Mouse (Mus musculus) embryo, embryonic 11 days (tissue): ENCODE measurements around the gene Prkn.

Source experiments
- DNase-seq: peaks from one replicate; pipeline ENCODE4 v3.0.0-alpha.2; 2015

Gene Prkn

DNA sequence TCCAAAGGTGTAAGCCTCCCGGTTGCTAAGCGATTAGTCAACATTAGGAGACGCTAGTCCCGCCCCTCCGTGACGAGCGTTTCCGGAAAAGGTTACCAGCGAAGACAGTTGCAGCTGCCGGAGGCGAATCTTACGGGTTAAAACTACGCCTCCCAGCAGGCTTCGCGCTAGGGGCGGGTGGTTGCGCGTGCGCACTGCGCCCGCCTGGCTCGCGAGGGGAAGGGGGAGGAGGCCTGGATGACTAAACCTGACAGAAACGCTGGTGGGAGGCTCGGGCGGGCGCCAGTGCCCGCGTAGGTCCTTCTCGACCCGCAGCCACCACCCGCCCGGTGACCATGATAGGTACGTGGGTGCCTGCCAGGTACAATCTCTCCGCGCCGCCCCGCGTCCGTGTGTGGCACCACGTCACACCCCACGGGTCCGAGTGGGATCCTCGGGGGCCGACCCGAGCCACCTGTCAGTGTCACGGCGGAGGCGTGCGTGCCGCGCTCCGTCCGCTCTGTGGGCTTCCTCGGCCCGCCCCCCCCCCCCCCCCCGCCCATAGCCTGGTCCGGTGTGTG is at the start of gene Prkn, which contains the start of gene Pacrg:
Prkn (plus strand) TSS at position 237 of the 560 bp plus-strand sequence.
Pacrg (minus strand) TSS at position 164 of the 560 bp plus-strand sequence.
- peak; percentile 99 for DNase-seq

DNA sequence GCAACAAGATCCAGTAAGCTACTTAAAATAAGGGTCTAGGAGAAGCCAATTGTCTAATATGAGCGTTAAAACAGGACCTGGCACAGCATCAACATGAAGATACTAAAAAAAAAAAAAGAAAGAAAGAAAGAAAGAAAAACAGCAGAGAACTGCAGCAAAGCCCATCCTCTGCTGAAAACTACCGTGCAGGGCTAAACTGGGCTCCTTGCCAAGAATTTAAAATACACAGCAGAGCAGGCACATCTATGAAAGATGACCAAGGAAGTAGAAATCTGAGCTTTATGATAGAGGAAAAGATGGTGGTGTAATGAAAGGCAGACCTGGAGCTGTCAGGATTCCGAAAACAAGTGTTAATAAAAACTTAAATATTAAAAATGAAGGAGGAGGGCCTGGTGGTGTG is 48.5 kb upstream of the Prkn start:
- peak; percentile 38 for DNase-seq

DNA sequence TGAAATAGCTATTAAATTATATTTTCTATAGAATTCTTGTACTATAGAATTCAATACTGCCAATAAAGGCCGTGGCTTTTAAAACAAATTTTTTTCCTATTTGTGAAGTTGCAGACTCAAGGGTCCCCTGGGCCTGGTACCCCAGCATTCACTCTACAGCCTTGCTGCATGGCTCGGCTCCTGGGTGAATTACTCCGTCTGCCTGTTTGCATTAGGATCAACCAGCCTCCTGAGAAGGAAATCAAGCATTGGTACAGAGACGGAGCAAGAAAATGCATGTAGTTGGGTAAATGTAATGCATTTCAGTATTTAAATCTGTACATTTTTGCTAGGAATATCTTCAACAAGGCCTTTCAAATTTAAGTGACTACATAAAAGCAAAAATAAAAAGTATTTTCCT is 33.5 kb upstream of the Prkn start:
- no peak for DNase-seq

DNA sequence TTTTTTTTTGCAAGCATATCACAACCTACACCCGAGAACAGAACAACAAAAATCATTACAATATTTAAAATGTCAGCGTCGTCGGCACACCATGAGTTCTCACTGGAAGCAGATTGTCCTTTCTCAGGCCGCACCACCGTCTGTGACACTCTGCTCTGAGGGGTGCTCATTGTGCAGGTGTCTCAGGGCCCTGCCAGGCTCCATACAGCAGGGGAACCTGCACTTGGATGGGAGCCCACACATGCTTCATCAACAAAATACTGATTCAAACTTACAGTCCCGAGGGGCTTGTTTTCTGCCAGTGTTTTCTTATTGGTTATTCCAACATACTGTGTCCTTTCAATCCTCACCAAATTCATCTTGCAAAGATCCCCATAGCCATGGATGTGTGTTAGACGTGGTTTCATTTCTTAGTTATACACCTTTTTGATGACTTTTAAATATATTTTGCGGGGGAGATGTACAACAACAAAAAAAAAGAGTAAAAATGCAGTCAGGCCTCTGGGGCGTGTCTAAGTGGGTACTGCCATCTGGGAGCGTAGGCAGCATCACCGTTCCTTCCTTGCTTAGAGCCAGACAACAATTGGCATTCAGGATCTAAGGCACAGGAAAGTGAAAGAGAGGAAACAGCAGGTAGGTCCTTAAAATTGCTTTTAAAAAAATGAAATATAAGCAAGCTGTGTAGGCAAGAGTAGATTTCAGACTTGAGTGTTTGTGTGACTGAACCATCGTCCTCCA is 32.8 kb upstream of the Prkn start:
- DNase-seq = no peak

DNA sequence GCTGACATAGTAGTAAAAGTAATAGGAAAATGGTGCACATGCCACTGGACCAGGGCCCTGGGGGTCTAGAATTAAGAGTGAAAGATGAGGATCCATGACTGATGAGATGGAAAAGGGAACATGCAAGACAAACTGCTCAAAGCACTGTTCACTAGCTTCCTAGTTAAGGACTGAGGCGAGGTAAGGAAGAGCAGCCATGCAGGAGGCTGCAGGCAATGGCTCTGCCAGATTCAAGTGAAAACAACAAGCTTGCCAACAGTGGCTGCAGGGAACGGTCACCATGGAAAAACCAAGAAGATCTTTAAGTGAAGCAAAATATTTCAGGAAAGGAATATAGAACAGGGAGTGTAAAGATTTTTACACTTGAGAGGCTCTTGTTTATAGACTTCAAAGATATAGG is 31.6 kb upstream of the Prkn start:
- DNase-seq = no peak

DNA sequence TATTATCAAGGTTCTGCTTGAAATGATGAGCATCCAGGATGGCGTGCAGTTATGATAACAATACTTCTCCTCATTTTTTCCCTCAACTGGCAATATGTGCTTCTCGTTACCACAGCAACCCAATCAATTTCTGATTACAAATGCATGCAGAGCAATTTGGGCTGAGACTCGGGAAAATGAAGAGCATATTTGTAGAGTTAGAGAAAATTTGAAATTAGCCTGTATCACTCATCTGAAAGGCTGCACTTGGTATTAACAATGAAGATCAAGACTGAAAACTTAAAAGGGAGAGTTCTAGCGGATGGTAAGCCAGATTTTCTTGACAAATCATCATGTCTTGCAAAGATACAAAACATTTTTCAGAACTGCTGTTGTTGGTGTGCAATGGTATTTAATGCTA is 21.2 kb upstream of the Prkn start:
- DNase-seq = no peak

DNA sequence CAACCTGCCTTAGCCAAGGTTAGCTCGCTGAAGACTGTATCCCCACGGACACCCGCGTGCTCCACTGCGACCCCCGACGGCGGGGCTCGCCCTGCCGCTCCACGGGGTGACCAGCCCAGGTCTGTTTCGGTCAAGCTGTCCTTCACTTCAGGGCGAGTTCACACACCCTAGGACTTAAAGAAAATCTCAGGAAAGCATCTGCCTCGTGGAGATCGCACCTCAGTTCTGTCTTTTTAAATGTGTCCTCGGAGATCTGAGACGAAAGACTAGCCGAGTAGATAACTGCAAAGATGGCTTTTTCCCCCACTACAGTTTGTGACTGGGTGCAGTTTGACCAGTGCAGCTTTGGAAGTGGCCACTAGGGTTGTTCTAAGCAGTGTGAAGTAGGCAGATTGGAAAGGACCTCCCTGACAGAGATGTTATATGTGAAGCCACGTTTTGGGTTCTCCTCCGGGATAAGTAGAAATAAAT is 582 bp downstream of the Prkn start:
- peak; percentile 75 for DNase-seq

DNA sequence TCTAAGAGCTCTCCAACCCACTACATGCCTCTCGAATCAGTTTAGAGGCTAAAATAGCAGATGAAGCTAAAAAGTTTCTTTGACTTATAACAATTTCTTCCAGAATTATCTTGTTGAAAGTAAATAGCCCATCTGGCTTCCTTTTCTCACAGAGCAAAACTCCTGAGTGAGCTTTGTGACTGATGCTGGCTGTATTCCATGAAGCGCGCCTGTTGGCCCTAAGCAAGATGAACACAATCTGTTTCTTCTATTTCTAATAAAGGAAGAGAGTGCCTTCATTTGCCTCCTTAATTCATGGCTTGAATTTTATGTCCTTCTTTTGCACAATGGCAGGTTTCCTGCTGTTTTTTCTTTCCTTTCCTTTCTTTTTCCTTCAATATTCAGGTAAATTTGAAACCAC is 14.0 kb downstream of the Prkn start:
- DNase-seq = no peak

DNA sequence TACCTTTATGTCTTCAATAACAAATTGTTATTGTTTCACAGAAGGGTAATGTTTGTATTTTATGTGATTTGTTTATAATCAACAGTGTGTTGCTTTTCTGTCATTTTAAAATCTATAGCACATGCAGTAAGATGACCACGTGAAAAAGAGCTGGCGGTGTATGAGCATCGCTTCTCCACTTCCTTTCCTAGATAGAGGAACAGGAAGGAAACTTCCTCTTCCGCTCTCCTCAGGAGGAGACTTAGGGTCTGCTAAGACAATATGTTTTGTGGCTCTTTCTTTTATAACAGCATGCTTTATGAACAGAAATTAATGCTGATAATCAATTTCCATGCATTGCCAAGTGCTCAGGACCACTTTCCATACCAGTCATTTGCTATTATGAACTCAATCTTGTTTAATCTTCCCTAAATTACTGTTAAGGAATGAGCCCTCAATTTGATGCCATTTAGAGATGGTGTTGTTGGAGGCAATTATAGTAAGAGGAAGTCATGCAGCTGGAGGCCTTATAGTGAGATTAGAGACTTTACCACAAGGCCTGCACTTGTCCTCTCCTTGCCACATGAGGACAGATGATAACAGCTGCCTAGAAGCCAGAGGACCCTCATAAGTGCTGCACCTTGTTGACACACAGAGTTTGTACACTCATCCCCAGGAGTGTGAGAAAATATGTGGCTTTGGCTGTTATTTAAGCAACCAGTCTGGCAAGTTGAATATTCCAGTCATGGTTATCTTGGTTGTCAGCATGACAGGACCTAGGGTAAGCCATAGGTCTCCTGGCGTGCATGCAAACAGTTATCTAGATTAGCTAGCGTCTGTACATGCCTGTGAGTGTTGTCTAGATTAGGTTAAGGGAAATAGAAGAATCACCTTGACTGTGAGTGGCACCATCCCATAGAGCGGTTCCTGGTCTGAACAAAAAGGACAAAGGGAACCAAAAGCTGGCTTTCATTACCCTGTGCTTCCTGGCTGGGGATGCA is 34.3 kb downstream of the Prkn start:
- no peak for DNase-seq

DNA sequence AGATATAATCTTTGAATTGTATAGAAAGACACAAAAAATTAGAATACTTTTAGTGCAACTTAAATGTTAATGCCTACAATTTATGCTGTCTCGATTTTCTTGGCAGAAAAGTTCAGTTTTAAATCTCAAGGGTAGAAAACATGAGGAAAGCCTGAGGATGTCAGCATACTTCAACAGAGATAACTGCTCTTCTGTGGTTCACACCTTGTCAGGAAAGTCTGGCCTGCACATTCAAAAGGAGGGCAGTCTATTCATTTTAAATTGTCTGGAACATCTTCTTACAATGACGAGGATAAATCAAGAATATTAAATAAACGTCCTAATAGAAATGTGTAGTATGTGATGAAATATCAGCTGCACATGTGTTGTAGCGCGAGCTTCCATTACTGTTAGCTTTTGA is 38.8 kb downstream of the Prkn start:
- DNase-seq = no peak

DNA sequence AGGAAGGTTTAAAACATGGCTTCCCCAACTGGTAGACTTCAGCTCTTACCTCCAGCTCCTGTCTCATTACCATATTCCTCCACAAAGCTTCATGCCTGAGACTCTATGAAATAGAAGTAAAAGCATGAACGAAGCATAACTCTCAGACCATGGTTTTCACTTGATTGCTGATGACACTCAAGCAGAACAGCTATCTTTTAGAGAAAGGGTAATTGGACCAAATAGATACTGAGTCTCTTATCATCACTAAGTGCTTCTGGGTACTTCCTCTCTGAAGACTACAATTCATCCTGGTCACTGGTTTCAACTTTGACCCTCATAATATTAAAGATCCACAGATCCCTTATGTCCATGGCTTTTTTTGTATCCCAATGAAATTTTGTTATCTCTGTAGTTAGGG is 42.1 kb downstream of the Prkn start:
- no peak for DNase-seq

DNA sequence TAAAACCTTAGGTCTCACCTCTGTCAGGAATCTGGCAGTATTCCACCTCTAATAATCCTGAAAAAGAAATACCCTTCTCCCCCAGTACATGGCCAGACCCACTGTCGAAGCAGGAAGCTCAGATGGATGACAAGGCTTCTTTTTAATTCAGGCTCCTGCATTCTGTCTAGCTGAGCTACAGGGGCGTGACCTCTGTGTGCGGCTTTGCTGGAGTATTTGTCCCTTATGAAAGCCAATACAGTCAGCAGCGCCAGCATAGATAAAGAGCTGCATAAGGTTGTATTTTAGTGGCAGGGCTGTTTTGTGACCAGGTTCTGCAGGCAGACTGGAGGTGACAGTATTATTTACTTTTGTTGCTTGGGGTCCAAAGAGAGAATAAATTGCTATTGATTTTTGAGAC is 47.7 kb downstream of the Prkn start:
- peak; percentile 52 for DNase-seq

DNA sequence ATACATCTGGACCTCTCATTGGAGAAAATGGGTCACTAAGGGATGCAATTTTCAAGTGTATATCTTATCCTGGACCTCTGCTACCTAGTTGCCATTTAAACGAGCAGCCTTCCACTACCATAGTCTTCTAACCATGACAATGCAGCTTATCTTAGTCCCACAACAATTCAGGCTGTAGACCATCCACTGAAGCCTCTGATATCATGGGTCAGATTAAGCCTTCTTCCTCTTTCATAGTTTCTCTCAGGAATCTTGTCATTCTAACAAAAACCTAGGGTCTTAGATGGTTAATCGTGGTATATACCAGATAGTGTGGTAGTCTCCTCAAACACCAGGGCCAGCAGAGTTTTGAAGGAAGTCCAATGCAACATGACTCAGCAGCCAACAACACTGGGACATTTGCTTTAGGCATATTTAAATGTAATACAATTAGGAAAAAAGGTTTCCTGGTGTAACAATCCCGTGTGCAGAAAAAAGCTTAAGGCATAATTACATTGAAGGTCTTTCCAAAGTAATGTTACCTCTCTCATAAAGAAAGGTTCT is 61.6 kb downstream of the Prkn start:
- DNase-seq = no peak

DNA sequence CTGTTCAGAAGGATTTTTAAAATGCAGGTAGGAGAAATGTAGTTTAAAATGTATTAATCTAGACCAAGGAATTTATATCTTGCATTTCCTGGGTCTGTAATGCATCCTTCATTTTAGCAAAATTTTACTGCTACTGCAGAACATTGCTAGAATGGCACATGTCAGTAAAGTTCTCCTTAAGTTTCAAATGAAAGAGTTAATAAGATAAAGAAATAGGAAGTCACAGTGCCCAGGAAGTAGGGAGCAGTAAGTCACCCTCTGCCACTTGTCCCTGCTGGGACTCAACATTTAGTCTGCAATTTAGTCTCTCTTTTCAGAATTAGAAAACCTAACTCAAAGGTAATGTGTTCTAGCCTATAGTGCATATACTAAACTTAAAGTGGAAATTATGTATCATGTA is 96.5 kb downstream of the Prkn start:
- no peak for DNase-seq

DNA sequence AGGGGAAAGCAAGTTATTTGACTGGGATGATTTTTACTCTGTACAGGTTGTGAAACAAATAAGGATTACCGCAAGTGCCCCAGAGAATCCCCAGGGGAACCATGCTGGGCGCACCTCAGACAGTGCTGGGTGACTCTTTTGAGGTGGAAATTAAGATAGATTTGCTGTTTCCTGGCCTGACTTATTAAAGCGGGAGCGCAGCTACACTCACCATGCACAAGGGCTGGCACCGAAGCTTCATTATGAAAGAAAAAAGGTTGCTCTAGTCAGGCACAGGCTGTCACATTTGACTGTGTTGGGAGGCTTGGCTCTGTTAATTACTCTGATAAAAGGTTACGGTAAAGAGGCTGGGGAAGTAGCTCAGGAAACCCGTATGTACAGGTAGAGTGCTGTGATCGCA is 97.7 kb downstream of the Prkn start:
- DNase-seq = no peak

DNA sequence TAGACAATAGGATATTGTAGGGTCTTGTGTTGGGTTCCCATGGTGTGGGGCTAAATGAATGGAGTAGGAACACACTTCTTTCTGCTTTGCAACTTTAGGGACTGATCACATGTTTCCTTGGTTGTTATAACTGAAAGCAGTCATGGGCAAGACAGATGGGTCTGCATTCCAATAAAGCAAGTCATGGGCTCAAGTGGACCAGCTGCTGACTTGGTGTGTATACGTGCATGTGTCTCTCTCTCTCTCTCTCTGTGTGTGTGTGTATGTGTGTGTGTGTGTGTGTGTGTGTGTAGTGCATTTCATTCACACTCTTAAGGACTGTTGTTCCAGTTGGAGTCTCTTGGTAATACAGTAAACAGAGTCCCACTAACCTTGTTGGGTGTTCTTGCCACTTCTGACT is 98.6 kb downstream of the Prkn start:
- no peak for DNase-seq

DNA sequence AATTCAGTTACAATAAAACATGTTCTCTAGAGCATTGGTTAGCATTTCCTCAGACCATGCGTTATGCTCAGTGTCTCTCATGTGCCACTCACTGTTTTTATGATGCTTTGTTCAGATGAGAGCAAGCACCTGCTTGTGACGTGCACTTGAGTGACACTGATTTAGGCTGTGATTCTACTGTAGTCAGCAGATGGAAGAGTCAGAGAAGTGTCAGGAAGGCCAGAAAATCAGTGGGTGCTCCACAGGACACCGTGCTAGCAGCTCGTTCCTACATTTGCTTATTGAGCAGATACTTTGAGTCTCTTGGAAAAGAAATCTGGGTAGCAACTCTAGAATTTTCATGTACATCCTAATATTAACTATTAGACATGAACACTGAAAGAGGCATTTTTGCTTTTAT is 106.4 kb downstream of the Prkn start:
- DNase-seq = no peak

DNA sequence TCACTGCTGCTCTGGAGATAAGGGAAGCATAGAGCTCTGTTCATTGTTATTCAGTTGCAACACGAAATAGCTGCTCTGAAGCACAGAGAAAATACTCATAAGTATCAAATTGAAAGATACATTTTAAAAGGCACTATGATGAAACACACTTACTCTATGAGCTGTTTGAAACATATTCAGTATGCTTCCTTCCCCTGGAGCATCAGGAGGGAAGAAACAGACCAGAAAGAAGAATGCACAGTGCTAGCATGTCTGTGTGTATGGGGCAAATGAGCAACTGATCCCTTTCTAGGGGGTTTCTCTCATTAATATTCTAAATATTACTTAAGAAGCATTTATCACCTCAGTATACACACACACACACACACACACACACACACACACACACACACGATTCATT is 107.4 kb downstream of the Prkn start:
- no peak for DNase-seq

DNA sequence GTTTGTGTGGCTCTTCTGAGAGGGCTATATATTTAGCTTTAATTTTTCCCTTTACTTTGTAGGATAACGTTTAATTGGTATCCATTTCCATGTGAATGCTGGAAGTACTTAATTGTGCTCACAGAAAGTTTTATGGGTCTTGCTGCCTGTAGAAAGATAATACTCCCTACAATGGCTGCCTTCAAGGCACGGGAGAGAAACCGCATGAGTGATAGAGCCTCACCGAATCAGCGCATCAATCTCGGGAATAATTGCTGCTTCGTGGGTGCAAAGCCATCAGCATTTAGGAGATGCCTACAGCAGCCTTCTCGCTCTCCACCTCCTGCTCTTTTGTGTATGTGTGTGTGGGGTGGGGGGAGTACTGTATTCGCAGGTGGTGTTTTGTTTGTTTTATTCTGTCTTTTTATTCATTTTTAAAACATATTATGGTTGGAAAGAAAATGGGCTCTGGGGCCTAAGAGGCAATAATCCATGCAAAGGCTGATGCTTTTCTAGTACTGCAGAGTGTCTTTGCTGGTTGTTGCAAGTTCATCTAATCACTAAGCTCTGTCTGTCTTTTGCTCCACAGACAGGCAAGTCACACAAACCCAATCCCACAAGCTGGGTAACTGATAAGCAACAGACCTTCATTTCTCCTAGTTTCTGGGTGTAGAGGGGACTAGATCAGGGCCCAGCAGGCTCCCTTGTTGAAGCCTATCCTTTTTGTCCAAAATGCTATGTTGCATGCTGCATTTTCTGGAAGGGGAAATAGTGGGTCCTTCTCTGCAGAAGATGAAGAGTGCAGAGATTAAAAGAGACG is 119.1 kb downstream of the Prkn start:
- DNase-seq = no peak

DNA sequence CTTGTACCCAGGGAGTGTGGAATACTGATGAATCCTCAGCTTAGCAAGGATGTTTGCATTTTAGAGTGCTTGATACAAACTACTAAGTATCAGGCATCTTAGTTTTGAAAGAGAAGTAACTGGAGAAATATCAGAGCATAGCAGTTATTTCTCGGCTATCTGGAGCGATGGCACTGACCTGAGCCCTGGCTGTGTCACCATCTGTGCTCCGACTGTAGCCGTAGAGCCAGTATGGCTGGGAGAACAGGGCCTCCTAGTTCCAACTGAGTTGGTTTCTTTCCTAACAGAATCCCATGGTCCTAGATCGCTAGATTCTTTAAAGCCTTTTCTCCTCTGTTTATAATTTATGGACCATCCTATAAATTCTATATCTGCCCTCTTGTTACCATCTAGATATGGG is 122.0 kb downstream of the Prkn start:
- DNase-seq = no peak

DNA sequence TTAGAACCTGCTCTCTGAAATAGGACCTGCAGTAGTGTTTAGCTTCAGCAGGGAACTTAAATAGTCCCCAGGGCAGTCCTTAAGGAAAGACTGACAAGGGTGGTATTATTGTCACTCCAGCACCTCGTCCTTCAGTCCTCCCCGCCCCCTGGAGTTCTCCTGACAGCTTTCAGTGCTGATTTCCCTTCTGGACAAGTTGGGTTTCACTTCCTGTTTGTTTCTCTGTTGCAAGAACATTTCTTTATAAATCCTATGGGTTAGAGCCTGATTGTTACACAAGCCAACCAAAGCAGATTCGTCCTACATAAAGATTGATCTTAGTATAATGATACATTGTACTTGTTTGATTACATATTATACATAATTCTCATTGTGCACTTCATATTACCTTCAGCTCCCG is 142.0 kb downstream of the Prkn start:
- DNase-seq = no peak

DNA sequence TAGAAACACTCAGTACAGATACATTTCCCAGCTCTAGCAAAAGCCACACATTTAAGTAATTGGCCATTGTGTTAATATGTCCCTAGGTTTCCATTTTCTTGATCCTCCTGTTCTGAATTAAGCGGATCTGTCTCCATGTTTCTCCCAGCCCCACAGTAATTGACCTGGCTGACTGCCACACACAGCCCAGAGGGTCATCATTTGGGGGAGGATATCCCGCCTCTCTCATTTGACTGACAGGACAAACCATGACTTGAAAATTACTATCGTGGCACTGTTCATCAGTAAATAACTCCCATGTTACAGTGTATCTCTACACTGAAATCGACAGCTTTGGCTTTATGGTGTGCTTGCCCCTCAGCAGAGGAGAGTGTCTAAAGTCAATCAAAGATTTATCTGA is 146.9 kb downstream of the Prkn start:
- DNase-seq = no peak

DNA sequence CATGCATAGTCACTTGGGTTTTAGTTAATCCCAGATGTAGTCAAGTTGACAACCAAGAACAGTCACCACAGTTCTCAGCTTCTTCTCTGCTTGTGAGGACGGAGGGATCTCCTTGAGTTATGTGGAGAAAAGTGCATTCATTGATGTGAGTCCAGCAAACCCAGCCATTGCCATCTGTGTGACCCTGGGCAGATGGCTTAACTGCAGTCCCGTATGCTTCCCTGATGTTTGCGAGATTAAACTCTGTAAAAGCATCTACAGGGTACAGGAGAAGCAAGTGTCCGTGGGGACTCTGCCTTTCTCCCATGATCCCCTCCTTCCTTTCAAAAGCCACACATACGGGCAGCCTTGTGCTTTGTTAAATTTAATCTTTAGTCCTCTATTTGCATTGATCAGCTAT is 157.1 kb downstream of the Prkn start:
- DNase-seq = no peak
